Mouse (Mus musculus) small intestine, adult 2 months (tissue): ENCODE data around the gene Plxnb1.

Experiments
- CTCF ChIP-seq: fragments of 200-500 bp; IDR thresholded peaks from 2 replicates; pipeline ENCODE4 v1.5.1; 2012; ENCODE audit warnings: low read depth, mild to moderate bottlenecking, control low read depth, inconsistent platforms, low read length, moderate library complexity, mixed read lengths; ENCODE audit not compliant: insufficient replicate concordance, insufficient read length; ENCODE audit errors: extremely low read depth
- POLR2A ChIP-seq: fragments of 200-500 bp; IDR thresholded peaks from 2 replicates; pipeline ENCODE4 v1.6.1; 2012; ENCODE audit warnings: low read depth, mild to moderate bottlenecking, control low read depth, inconsistent platforms, low read length, moderate library complexity

DNA sequence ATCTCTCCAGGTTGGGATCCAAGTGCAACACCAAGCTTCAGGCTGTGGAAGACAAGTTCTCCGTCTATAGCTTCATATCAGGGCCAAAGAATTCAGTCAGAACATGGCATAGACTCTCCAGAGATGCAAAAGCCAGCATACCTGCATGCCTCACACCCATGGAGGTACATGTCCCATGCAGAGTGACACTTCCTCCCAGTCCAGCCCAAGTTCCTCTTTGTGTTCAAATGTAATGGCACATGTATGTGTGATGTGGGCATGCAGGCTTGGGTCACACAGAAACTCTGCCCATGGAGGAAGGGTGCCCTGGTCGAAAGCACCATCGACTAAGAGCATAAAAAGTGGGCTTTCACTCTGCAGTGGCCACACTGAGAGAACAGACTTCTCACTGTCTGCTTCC is 29.0 kb downstream of the Plxnb1 start:
- TF ChIP-seq POLR2A, result no peak
- no peak for TF ChIP-seq CTCF
